Comparison of ENCODE assay signal across 24 mouse cellular contexts in genomic region chr6:3485133-3485532, GRCm38 (mm10). TPM values are rescaled to one million over a fixed set of nuclear protein-coding genes. Genes with fewer than 3 reads are reported as not detected.
DNase-seq lines count a peak whose midpoint lies in the region; ATAC-seq and TF ChIP-seq lines count a peak whose summit lies in the region.
"Had no signal": no experiment of that assay in that cellular context is flagged by ENCODE, and none has a peak within 500 bp of the region (broad histone marks: within the 10 kb centered on the region; RNA-seq: fewer than 3 reads in every experiment).

No protein-coding gene starts in this region.

- no peak overlapping the region for H3K27ac ChIP-seq in lung, postnatal 0 days (ENCODE audit: low read length)
- H3K27ac ChIP-seq: embryonic facial prominence, embryonic 10.5 days; embryonic facial prominence, embryonic 12.5 days; forebrain, embryonic 13.5 days; forebrain, embryonic 15.5 days had no signal

- no peak overlapping the region for H3K9ac ChIP-seq in lung, postnatal 0 days (replicated peaks; ENCODE audit: low read depth)
- H3K9ac ChIP-seq: embryonic facial prominence, embryonic 12.5 days; forebrain, embryonic 13.5 days; forebrain, embryonic 15.5 days; forebrain, postnatal 0 days had no signal

- no peak overlapping the region for H3K4me2 ChIP-seq in lung, postnatal 0 days (replicated peaks; ENCODE audit: low read depth, low read length)
- H3K4me2 ChIP-seq: embryonic facial prominence, embryonic 12.5 days; forebrain, embryonic 13.5 days; forebrain, embryonic 15.5 days had no signal

- intact Hi-C loops in left cerebral cortex, postnatal 25 days (cut with DNase I), result no loop called here

- no peak for TF ChIP-seq CTCF in lung, postnatal 0 days (IDR thresholded peaks at IDR 0.05)

- no peak overlapping the region for H3K4me3 ChIP-seq in lung, postnatal 0 days (ENCODE audit: low read depth, low read length)
- H3K4me3 ChIP-seq: embryonic facial prominence, embryonic 10.5 days; embryonic facial prominence, embryonic 12.5 days; forebrain, embryonic 13.5 days; forebrain, embryonic 15.5 days had no signal

- ATAC-seq in common myeloid progenitor, adult 5-6 weeks (replicated peaks; ENCODE audit: low read depth, poor library complexity, severe bottlenecking), result peak; percentile 68
- peak; percentile 20; the same call in 1 of the 2 replicates for ATAC-seq in megakaryocyte, adult 5-6 weeks (ENCODE audit: poor library complexity, severe bottlenecking)
- ATAC-seq in lung, postnatal 0 days, result no peak
- ATAC-seq: activated CD4-positive, CD25-positive, alpha-beta regulatory T cell, adult 4 months; CD4-positive, CD25-positive, alpha-beta regulatory T cell, adult 4 months; forebrain, embryonic 13.5 days; forebrain, embryonic 15.5 days; forebrain, postnatal 0 days; Patski had no signal

- no peak for TF ChIP-seq EP300 in lung, postnatal 0 days (IDR thresholded peaks at IDR 0.05)

- H3K9me3 ChIP-seq in lung, postnatal 0 days (ENCODE audit: low read length), result no peaks in the 10 kb centered on the region
- H3K9me3 ChIP-seq: embryonic facial prominence, embryonic 10.5 days; embryonic facial prominence, embryonic 12.5 days; forebrain, embryonic 13.5 days; forebrain, embryonic 15.5 days; G1E had no signal

- no peaks in the 10 kb centered on the region for H3K4me1 ChIP-seq in lung, postnatal 0 days (ENCODE audit: insufficient read depth, low read depth, low read length)
- H3K4me1 ChIP-seq: embryonic facial prominence, embryonic 10.5 days; embryonic facial prominence, embryonic 12.5 days; forebrain, embryonic 13.5 days; forebrain, embryonic 15.5 days had no signal

- DNase-seq in splenic B cell, adult 2 months (ENCODE audit: low read depth, low spot score), result peak; percentile 22
- no peak for DNase-seq in left cerebral cortex, postnatal 25 days (ENCODE audit: low spot score in 2 of 2)
- DNase-seq in lung, postnatal 0 days (ENCODE audit: low spot score), result no peak
- DNase-seq: adrenal gland, adult 8-10 months; adrenal gland, postnatal 25 days; B cell, adult 2 months; cerebellum, adult 11 months; cerebellum, adult 18-20 months; cerebellum, adult 8-10 months; cerebellum, adult 9-11 months; cerebellum, postnatal 14 days; cerebellum, postnatal 36 days; forebrain, postnatal 0 days had no signal

- no peaks in the 10 kb centered on the region; the same call in 1 of the 2 replicates for H3K27me3 ChIP-seq in splenic B cell, adult 2 months (ENCODE audit: control insufficient read depth, insufficient read depth, low read length, poor library complexity, severe bottlenecking)
- H3K27me3 ChIP-seq in lung, postnatal 0 days (replicated peaks; ENCODE audit: insufficient read depth, low read length), result no peaks in the 10 kb centered on the region
- H3K27me3 ChIP-seq: CH12.LX; embryonic facial prominence, embryonic 12.5 days; forebrain, embryonic 13.5 days; forebrain, embryonic 15.5 days had no signal

- 70% methylated on average over 3 of the region's 3 CpGs for WGBS in lung, postnatal 0 days

- H3K36me3 ChIP-seq in splenic B cell, adult 2 months (ENCODE audit: control insufficient read depth, insufficient read depth, low read length, poor library complexity, severe bottlenecking), result no peaks in the 10 kb centered on the region; the same call in 1 of the 2 replicates
- no peaks in the 10 kb centered on the region for H3K36me3 ChIP-seq in lung, postnatal 0 days (ENCODE audit: insufficient read depth, low read length)
- H3K36me3 ChIP-seq: embryonic facial prominence, embryonic 10.5 days; embryonic facial prominence, embryonic 12.5 days; forebrain, embryonic 15.5 days; G1E had no signal

RNA-seq across cellular contexts. Expression of gene Hepacam2, which starts 13.0 kb away (rescaled TPM):
- total RNA-seq in common myeloid progenitor, adult 5-6 weeks (2017), result not detected in 2 replicates
- 0.07 and 0.22 TPM in 2 replicates for total RNA-seq in megakaryocyte, adult 5-6 weeks (2015)
- total RNA-seq in megakaryocyte, adult 5-6 weeks (2017), result 0.18 and 0.98 TPM in 2 replicates
- total RNA-seq in left cerebral cortex, postnatal 25 days (2021), result under 1 TPM; 0.21 to 0.87 TPM
- polyA plus RNA-seq in lung, postnatal 0 days (2015; fragmentation: Nextera tagmentation; extraction: Ambion mirVana), result 0.11 and 0.20 TPM in 2 replicates
- polyA plus RNA-seq: G1E had no signal

RNA-seq across cellular contexts. Expression of gene Vps50, which starts 13.0 kb away (rescaled TPM):
- 30.4 and 52.3 TPM in 2 replicates for total RNA-seq in common myeloid progenitor, adult 5-6 weeks (2017)
- 28.9 and 38.0 TPM in 2 replicates for total RNA-seq in megakaryocyte, adult 5-6 weeks (2015)
- 39.2 and 48.5 TPM in 2 replicates for total RNA-seq in megakaryocyte, adult 5-6 weeks (2017)
- total RNA-seq in left cerebral cortex, postnatal 25 days (2021), result 10 to 100 TPM; 55.4 to 58.3 TPM
- polyA plus RNA-seq in lung, postnatal 0 days (2015; fragmentation: Nextera tagmentation; extraction: Ambion mirVana), result 17.6 and 18.2 TPM in 2 replicates
